Mouse (Mus musculus): Measurements from ENCODE around the gene Slc25a4. TPM values are rescaled to one million over a fixed set of nuclear protein-coding genes. Genes with fewer than 3 reads are reported as not detected.
A peak's percentile ranks its signal among the peaks of the same experiment; 100 is the strongest.

The Slc25a4 gene
- total RNA-seq, 1 experiment from 2014 or later, result 193 TPM

GRCm38 (mm10) chr8:46211611-46212071 is 557 bp upstream of the Slc25a4 start:
- peak in 1 of 2 experiments; percentile 3; a peak in 1 of 4 replicates for ATAC-seq (replicated peaks in 1 of 2; ENCODE audit: insufficient read depth in 1 of 2, low FRiP score in 2 of 2, low TSS enrichment in 1 of 2, low read depth in 1 of 2, poor library complexity in 2 of 2, severe bottlenecking in 2 of 2)

- ATAC-seq (replicated peaks in 1 of 2; ENCODE audit: insufficient read depth in 1 of 2, low FRiP score in 2 of 2, low TSS enrichment in 1 of 2, low read depth in 1 of 2, poor library complexity in 2 of 2, severe bottlenecking in 2 of 2), result no peak
Observed at GRCm38 (mm10) chr8:46209057-46209456, 2.0 kb downstream of the Slc25a4 start.

GRCm38 (mm10) chr8:46208354-46208753 is 2.7 kb downstream of the Slc25a4 start:
- ATAC-seq (replicated peaks in 1 of 2; ENCODE audit: insufficient read depth in 1 of 2, low FRiP score in 2 of 2, low TSS enrichment in 1 of 2, low read depth in 1 of 2, poor library complexity in 2 of 2, severe bottlenecking in 2 of 2), result no peak

GRCm38 (mm10) chr8:46206107-46206506 is 5.0 kb downstream of the Slc25a4 start:
- ATAC-seq (replicated peaks in 1 of 2; ENCODE audit: insufficient read depth in 1 of 2, low FRiP score in 2 of 2, low TSS enrichment in 1 of 2, low read depth in 1 of 2, poor library complexity in 2 of 2, severe bottlenecking in 2 of 2), result no peak

- ATAC-seq (replicated peaks in 1 of 2; ENCODE audit: insufficient read depth in 1 of 2, low FRiP score in 2 of 2, low TSS enrichment in 1 of 2, low read depth in 1 of 2, poor library complexity in 2 of 2, severe bottlenecking in 2 of 2), result no peak
Observed at GRCm38 (mm10) chr8:46204974-46205640, 6.0 kb downstream of the Slc25a4 start.

GRCm38 (mm10) chr8:46204301-46204700 is 6.8 kb downstream of the Slc25a4 start:
- ATAC-seq (replicated peaks in 1 of 2; ENCODE audit: insufficient read depth in 1 of 2, low FRiP score in 2 of 2, low TSS enrichment in 1 of 2, low read depth in 1 of 2, poor library complexity in 2 of 2, severe bottlenecking in 2 of 2), result no peak

- 0 out of 4 replicates have a peak, but pooled peaks of 1 of the 2 experiments have one; percentile 37 for ATAC-seq (replicated peaks in 1 of 2; ENCODE audit: insufficient read depth in 1 of 2, low FRiP score in 2 of 2, low TSS enrichment in 1 of 2, low read depth in 1 of 2, poor library complexity in 2 of 2, severe bottlenecking in 2 of 2)
Observed at GRCm38 (mm10) chr8:46202350-46202749, 8.7 kb downstream of the Slc25a4 start.

- no peak for ATAC-seq (replicated peaks in 1 of 2; ENCODE audit: insufficient read depth in 1 of 2, low FRiP score in 2 of 2, low TSS enrichment in 1 of 2, low read depth in 1 of 2, poor library complexity in 2 of 2, severe bottlenecking in 2 of 2)
Observed at GRCm38 (mm10) chr8:46197673-46198072, 13.4 kb downstream of the Slc25a4 start.

- ATAC-seq (replicated peaks in 1 of 2; ENCODE audit: insufficient read depth in 1 of 2, low FRiP score in 2 of 2, low TSS enrichment in 1 of 2, low read depth in 1 of 2, poor library complexity in 2 of 2, severe bottlenecking in 2 of 2), result 0 out of 4 replicates have a peak, but pooled peaks of 1 of the 2 experiments have one; percentile 29
Observed at GRCm38 (mm10) chr8:46196877-46197276, 14.2 kb downstream of the Slc25a4 start.

- ATAC-seq (replicated peaks in 1 of 2; ENCODE audit: insufficient read depth in 1 of 2, low FRiP score in 2 of 2, low TSS enrichment in 1 of 2, low read depth in 1 of 2, poor library complexity in 2 of 2, severe bottlenecking in 2 of 2), result no peak
Observed at GRCm38 (mm10) chr8:46193100-46193499, 18.0 kb downstream of the Slc25a4 start.

GRCm38 (mm10) chr8:46185361-46185760 is 25.7 kb downstream of the Slc25a4 start:
- ATAC-seq (replicated peaks in 1 of 2; ENCODE audit: insufficient read depth in 1 of 2, low FRiP score in 2 of 2, low TSS enrichment in 1 of 2, low read depth in 1 of 2, poor library complexity in 2 of 2, severe bottlenecking in 2 of 2), result peak; percentile 51 to 73; a peak in 1 of 4 replicates

GRCm38 (mm10) chr8:46180136-46180535 is 30.9 kb downstream of the Slc25a4 start:
- no peak for ATAC-seq (replicated peaks in 1 of 2; ENCODE audit: insufficient read depth in 1 of 2, low FRiP score in 2 of 2, low TSS enrichment in 1 of 2, low read depth in 1 of 2, poor library complexity in 2 of 2, severe bottlenecking in 2 of 2)

- no peak for ATAC-seq (replicated peaks in 1 of 2; ENCODE audit: insufficient read depth in 1 of 2, low FRiP score in 2 of 2, low TSS enrichment in 1 of 2, low read depth in 1 of 2, poor library complexity in 2 of 2, severe bottlenecking in 2 of 2)
Observed at GRCm38 (mm10) chr8:46173651-46174050, 37.4 kb downstream of the Slc25a4 start.

- ATAC-seq (replicated peaks in 1 of 2; ENCODE audit: insufficient read depth in 1 of 2, low FRiP score in 2 of 2, low TSS enrichment in 1 of 2, low read depth in 1 of 2, poor library complexity in 2 of 2, severe bottlenecking in 2 of 2), result no peak
Observed at GRCm38 (mm10) chr8:46163870-46164190, 47.3 kb downstream of the Slc25a4 start.

GRCm38 (mm10) chr8:46162953-46163869 is 47.9 kb downstream of the Slc25a4 start:
- peak; percentile 98 to 99 for ATAC-seq (replicated peaks in 1 of 2; ENCODE audit: insufficient read depth in 1 of 2, low FRiP score in 2 of 2, low TSS enrichment in 1 of 2, low read depth in 1 of 2, poor library complexity in 2 of 2, severe bottlenecking in 2 of 2)

All from hematopoietic stem cell, adult 5-6 weeks (primary cell).